Mouse (Mus musculus) left cerebral cortex, postnatal 36 days (tissue): ENCODE measurements around the gene Dhcr24. TPM values are rescaled to one million over a fixed set of nuclear protein-coding genes. Genes with fewer than 3 reads are reported as not detected.

ENCODE experiments used
- DNase-seq, 2 experiments: peaks; one replicate each; pipeline ENCODE4 v3.0.0; 2021 to 2022; ENCODE audit warnings: low spot score in 2 of 2, mixed read lengths in 1 of 2
- intact Hi-C: fragments of 180-260 bp; cut with DNase I; formaldehyde crosslinking; loops from one replicate; pipeline ENCODE4 v1.15.1; 2025
- total RNA-seq, 2 experiments: library from RNA; stranded (reverse); gene quantifications; 2 replicates each; pipeline ENCODE4 v1.2.3; 2021

The Dhcr24 gene
- total RNA-seq = 100 to 1,000 TPM in 1 of 2 experiments, 10 to 100 TPM in 1; 83.0 to 106 TPM

GRCm38 (mm10) chr4:106560846-106561781 lies at the start of gene Dhcr24:
TSS of gene Dhcr24 (plus strand) at chr4:106561038.
- intact Hi-C loops = no loop called here

DNA sequence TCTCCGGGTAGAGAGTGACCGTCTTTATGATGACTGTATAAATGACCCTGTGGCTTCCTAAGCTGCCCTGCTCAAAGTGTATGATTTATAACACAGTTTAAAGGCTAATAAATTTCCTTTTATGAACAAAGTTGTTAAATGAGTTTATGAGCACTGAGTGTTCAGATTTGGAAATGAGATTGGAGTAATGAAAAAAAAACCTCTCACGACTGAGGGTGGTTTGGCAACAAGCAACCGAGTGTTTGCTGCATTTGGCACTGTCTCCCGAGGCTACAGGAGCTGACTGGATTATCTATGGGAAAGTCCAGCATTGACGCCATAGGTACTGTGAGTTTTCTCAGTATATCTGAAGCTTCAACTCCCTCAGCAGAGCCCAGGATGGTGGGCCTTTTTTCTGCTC lies 46.2 kb upstream of the Dhcr24 start:
- no peak for DNase-seq
- intact Hi-C loops = no loop called here

More at GRCm38 (mm10) chr4:106560846-106561781, at the start of gene Dhcr24:
- peak; percentile 93 to 96 for DNase-seq

DNA sequence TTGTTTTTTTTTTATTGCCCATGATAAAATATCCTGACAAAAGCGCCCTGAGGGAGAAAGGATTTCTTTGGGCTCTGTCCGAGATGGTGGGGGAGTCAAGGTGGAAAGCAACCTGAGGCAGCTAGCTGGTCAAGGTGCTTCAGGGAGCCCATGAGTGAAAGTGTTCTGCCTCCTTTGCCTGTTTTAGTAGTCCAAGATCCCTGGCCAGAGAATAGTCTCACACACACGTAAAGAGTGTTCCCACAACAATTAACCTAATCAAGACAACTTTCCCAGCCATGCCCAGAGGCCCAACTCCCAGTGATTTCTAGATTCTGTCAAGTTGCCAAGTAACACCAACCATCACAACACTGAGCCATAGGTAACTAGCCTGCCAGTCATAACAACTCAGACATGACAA lies 38.3 kb upstream of the Dhcr24 start:
- no peak for DNase-seq
- intact Hi-C loops = no loop called here

DNA sequence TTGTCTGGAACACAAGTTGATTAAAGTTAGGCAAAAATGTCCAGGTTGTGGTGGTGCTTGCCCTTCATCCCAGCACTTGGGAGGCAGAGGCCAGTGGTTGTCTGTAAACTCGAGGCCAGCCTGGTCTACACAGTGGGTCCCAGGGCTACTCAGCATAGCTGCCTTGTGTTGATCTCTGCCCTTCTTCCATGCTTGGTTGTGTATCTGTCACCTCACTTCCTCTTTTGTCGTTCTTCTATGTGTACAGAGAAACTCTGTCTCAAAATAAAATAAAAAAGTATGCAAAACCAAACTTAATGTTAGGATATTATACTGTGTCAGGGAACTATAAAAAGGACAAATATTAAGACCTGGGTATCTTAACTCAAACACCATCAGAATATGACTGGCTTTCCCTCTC lies 36.7 kb upstream of the Dhcr24 start:
- no peak for DNase-seq
- intact Hi-C loops = no loop called here

DNA sequence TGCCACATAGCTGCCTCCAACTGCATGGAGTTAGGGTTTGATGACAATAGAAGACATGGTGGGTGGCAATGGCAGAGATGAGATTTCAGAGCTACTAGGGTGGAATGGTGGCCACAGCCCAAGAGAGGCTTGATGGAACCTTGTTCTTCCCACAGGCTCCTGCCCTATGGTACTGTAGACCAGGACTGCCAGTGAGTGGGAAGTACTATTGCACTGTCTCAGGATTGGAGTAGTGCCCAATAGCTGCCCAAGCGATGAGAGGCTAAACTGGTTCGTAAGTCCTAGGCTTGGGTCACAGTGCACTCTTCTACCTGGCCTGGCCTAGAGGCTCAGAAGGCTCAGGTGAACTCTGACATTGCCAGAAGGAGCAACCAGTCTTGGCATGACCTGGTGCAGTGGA lies 35.8 kb upstream of the Dhcr24 start:
- intact Hi-C loops = no loop called here
- no peak for DNase-seq

- intact Hi-C loops = no loop called here
- peak in 1 of 2 experiments; percentile 35 for DNase-seq
These were observed 32.8 kb upstream of the Dhcr24 start for GRCm38 (mm10) chr4:106527856-106528547.

GRCm38 (mm10) chr4:106529375-106530112 lies 31.3 kb upstream of the Dhcr24 start:
- peak; percentile 88 to 91 for DNase-seq

DNA sequence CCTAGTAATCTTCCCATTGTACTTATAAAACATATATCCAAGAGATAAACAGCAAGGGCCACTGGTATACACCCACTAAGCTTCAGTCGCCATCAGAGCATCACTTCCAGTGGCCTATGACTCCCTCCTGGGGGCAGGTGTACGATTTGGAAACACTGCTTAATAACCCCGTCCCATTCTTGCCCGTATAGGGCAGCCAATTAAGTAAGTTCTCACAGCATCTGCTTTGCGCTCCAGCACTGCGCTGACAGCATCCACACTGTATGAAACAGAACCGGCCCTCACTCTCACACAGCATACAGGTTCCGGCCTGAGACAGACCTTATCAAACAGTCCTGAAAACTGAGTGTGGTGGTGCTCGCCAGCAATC lies 30.7 kb upstream of the Dhcr24 start:
- intact Hi-C loops = no loop called here
- DNase-seq = no peak

More at GRCm38 (mm10) chr4:106529375-106530112, 31.3 kb upstream of the Dhcr24 start:
- intact Hi-C loops = loop anchor here (1.0 kb wide), 1 partner anchor 55 kb away; no protein-coding TSS in a partner anchor

- intact Hi-C loops = no loop called here
- no peak for DNase-seq
These were observed 27.3 kb upstream of the Dhcr24 start for GRCm38 (mm10) chr4:106533421-106534080.

DNA sequence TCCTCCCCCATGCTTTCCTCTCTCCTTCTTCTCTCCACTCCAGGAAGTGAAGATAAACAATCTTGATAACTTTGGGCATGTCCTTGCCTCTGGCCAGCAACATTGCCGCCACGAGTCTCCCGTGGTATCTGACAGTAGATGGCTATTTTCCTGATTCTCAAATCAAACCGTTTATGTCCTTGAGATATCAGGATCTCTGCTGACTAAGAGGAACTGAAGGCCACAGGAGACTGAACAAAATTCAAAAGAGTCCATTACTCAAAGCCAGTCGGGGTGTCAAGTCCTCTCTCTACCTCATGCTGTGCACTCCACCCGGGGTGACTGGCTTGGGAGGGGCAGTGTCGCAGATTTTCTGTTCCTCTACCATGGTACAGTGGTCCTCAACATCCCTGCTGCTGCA lies 26.6 kb upstream of the Dhcr24 start:
- intact Hi-C loops = no loop called here
- no peak for DNase-seq

GRCm38 (mm10) chr4:106539756-106540155 lies 21.1 kb upstream of the Dhcr24 start:
- no peak for DNase-seq
- intact Hi-C loops = no loop called here

- no peak for DNase-seq
- intact Hi-C loops = no loop called here
These were observed 19.3 kb upstream of the Dhcr24 start for GRCm38 (mm10) chr4:106541491-106541890.

DNA sequence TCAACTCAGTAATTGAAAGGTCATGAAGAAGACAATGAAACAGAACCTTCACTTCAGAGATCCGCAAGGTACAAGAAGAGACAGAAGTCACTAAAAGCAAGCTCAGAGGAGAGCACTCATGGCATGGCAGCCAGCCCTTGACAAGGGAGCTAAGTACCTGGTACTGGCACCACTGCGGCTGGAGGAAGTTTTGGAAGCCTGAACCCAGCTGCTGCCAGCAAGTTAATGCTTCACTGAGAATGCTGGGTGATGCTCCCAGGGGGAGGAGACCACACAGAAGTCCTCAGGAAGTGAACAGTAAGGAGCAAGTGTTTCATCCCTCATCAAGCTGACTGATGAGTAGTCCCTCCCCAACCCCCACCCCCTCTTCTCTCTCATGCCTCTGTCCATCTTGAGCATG lies 18.6 kb upstream of the Dhcr24 start:
- DNase-seq = no peak
- intact Hi-C loops = no loop called here

DNA sequence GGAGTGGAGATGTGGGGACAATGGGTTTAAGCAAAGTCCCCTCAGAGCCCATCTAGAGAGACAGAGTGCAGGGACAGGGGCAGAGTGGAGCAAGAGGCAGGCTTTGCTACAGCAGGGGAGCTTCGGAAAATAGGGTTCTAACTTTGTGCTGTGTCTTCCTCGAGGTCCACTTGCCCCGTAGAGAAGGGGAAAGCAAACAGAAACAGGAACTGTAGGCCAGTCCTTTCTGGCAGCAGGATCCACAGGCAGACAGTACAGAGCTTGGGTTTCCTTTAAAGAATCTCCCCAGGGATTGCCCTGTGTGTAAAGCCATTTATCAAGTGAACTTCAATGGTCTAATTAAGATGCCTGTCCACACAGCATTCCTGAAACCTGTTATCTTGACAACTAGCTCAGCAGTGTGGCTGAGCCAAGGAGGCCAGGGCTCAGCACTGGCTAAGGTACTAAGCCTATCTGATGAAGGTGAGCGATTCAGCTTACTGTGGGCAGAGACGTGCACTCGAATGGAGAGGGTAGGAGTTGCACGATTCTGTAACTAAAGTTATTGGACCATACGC lies 14.9 kb upstream of the Dhcr24 start:
- intact Hi-C loops = no loop called here
- DNase-seq = no peak

- intact Hi-C loops = no loop called here
- DNase-seq = no peak
These were observed 13.9 kb upstream of the Dhcr24 start for GRCm38 (mm10) chr4:106546896-106547295.

- no peak for DNase-seq
These were observed 12.7 kb upstream of the Dhcr24 start for GRCm38 (mm10) chr4:106548113-106548512.

GRCm38 (mm10) chr4:106550516-106551166 lies 10.2 kb upstream of the Dhcr24 start:
- intact Hi-C loops = no loop called here
- no peak for DNase-seq

More at GRCm38 (mm10) chr4:106548113-106548512, 12.7 kb upstream of the Dhcr24 start:
- intact Hi-C loops = no loop called here

- intact Hi-C loops = no loop called here
These were observed 3.6 kb upstream of the Dhcr24 start for GRCm38 (mm10) chr4:106557262-106557661.

GRCm38 (mm10) chr4:106557978-106558377 lies 2.9 kb upstream of the Dhcr24 start:
- intact Hi-C loops = no loop called here
- no peak for DNase-seq

More at GRCm38 (mm10) chr4:106557262-106557661, 3.6 kb upstream of the Dhcr24 start:
- DNase-seq = no peak
